Mouse (Mus musculus): ENCODE results near the gene Cyren.

GRCm38 (mm10) chr6:34862381-34862780 is 15.5 kb downstream of the Cyren start:
- no peak for TF ChIP-seq POLR2A (IDR thresholded peaks at IDR 0.05; ENCODE audit: insufficient read depth, low read depth, low read length)
- TF ChIP-seq CTCF (IDR thresholded peaks at IDR 0.05; ENCODE audit: insufficient read depth, low read depth, low read length), result no peak
